Mouse (Mus musculus) CH12.LX (cell line): ENCODE data around the gene Kcnip3.

Source experiments
- CTCF ChIP-seq, 2 experiments: IDR thresholded peaks in 1 of 2; conservative IDR thresholded peaks in 1 of 2; 2 replicates each; pipeline ENCODE4 v1.5.1; 2011 to 2012; ENCODE audit warnings: low read depth in 2 of 2, low read length in 2 of 2, improper control_type of control experiment in 1 of 2, inconsistent platforms in 1 of 2, mild to moderate bottlenecking in 1 of 2, moderate library complexity in 1 of 2
- IRF4 ChIP-seq: IDR thresholded peaks from 2 replicates; pipeline ENCODE4 v1.6.1; 2014; ENCODE audit warnings: low read depth, mild to moderate bottlenecking, inconsistent platforms, low read length, improper control_type of control experiment

DNA sequence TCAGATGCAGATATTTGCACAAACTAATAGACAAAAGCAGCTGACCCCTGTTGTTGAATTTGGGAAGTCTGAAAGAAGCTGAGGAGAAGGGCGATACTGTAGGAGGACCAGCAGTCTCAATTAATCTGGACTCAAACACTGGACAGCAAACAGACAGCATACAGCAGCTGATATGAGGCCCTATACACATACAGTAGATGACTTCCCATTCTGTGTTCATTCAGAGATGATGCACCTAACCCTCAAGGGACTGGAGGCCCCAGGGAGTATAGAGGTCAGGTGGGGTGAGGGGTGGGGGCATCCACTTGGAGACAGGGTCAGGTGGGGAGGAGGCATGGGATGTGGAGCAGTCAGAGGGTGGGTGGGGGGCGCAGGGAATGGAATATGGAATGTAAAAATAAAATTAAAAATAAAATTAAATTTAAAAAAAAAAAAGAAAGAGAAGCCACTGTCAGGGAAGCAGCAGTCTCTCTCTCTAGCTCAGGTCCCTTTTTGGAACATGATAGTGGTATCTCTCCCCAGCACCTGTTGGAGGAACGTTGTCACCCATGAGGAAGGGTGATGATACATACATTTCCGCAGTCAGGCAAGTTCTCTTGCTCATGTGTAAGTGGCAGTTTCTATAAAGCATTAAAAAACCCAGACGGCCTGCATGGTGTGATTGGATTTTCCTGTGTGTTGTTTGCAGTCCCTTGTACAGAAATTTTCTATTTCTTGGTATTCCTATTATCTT is 26.6 kb upstream of the Kcnip3 start:
- TF ChIP-seq IRF4 (no peak), CTCF (conservative IDR thresholded peaks at IDR 0.05 in 1 of 2, IDR thresholded peaks at IDR 0.05 in 1 of 2; ENCODE audit: low read depth in 2 of 2, low read length in 2 of 2) (no peak)
